In genomic region chr7:30562526-30563116, GRCm38 (mm10) we compare ENCODE assay signal across 8 mouse cellular contexts. TPM values are rescaled to one million over a fixed set of nuclear protein-coding genes. Genes with fewer than 3 reads are reported as not detected.
DNase-seq lines count a peak whose midpoint lies in the region; ATAC-seq and TF ChIP-seq lines count a peak whose summit lies in the region.

No protein-coding gene starts in this region.

- H3K27ac ChIP-seq in testis, adult 2 months (ENCODE audit: control insufficient read depth, insufficient read depth, low read depth, low read length) = peak overlapping the region; percentile 76

- peak; percentile 10; the same call in 1 of the 2 replicates for ATAC-seq in granulocyte monocyte progenitor cell, adult 5-6 weeks (replicated peaks; ENCODE audit: poor library complexity, severe bottlenecking)
- peak; percentile 14 for ATAC-seq in megakaryocyte, adult 5-6 weeks (ENCODE audit: poor library complexity, severe bottlenecking)
- no peak for ATAC-seq in monocyte, adult 5-6 weeks (replicated peaks; ENCODE audit: insufficient number of reproducible peaks, low FRiP score, low TSS enrichment, poor library complexity, severe bottlenecking)

- H3K36me3 ChIP-seq in testis, adult 2 months (ENCODE audit: control insufficient read depth, insufficient read depth, low read length) = no peaks in the 10 kb centered on the region

- no peaks in the 10 kb centered on the region for H3K27me3 ChIP-seq in testis, adult 2 months (ENCODE audit: control insufficient read depth, insufficient read depth, low read length)

- TF ChIP-seq CTCF in testis, adult 2 months (IDR thresholded peaks at IDR 0.05; ENCODE audit: control insufficient read depth, insufficient read depth, insufficient replicate concordance, low read depth, low read length) = no peak

- peaks cover 13% of the 10 kb centered on the region for H3K4me1 ChIP-seq in testis, adult 2 months (ENCODE audit: control insufficient read depth, insufficient read depth, low read length)

- no peak for TF ChIP-seq POLR2A in testis, adult 2 months (IDR thresholded peaks at IDR 0.05; ENCODE audit: control insufficient read depth, low read depth, low read length)

- peak; percentile 37 for DNase-seq in embryo, embryonic 9.5 days (ENCODE audit: extremely low spot score)
- DNase-seq in embryo, embryonic 11 days = no peak
- no peak for DNase-seq in testis, postnatal 10 days (ENCODE audit: low spot score)
- DNase-seq in right cerebral cortex, postnatal 10 days (ENCODE audit: low spot score in 2 of 2) = no peak

- H3K4me3 ChIP-seq in testis, adult 2 months (ENCODE audit: control insufficient read depth, low read depth, low read length) = peak overlapping the region; percentile 92

RNA-seq across cellular contexts. Expression of gene U2af1l4, which starts 0.5 kb away (rescaled TPM):
- 51.9 and 52.2 TPM in 2 replicates for polyA plus RNA-seq in testis, adult 2 months (2012; rRNA removed)
- 26.3 and 38.5 TPM in 2 replicates for total RNA-seq in granulocyte monocyte progenitor cell, adult 5-6 weeks (2014; fragmentation: Nextera tagmentation)
- 58.6 and 87.2 TPM in 2 replicates for total RNA-seq in granulocyte monocyte progenitor cell, adult 5-6 weeks (2017)
- 15.2 and 19.6 TPM in 2 replicates for total RNA-seq in megakaryocyte, adult 5-6 weeks (2015)
- total RNA-seq in megakaryocyte, adult 5-6 weeks (2017) = 63.3 and 69.7 TPM in 2 replicates
- 66.7 to 101 TPM (median 99.2 TPM) in 3 replicates for total RNA-seq in monocyte, adult 5-6 weeks (2017)

RNA-seq across cellular contexts. Expression of gene Gm49396, which starts 0.5 kb away (rescaled TPM):
- polyA plus RNA-seq in testis, adult 2 months (2012; rRNA removed) = 0.58 and 0.80 TPM in 2 replicates
- total RNA-seq in granulocyte monocyte progenitor cell, adult 5-6 weeks (2014; fragmentation: Nextera tagmentation) = 5.2 and 12.5 TPM in 2 replicates
- total RNA-seq in granulocyte monocyte progenitor cell, adult 5-6 weeks (2017) = 5.1 and 6.3 TPM in 2 replicates
- 1.0 and 2.1 TPM in 2 replicates for total RNA-seq in megakaryocyte, adult 5-6 weeks (2015)
- 3.6 and 3.8 TPM in 2 replicates for total RNA-seq in megakaryocyte, adult 5-6 weeks (2017)
- 3.5 to 14.5 TPM (median 11.1 TPM) in 3 replicates for total RNA-seq in monocyte, adult 5-6 weeks (2017)

RNA-seq across cellular contexts. Expression of gene Psenen, which starts 0.8 kb away (rescaled TPM):
- polyA plus RNA-seq in testis, adult 2 months (2012; rRNA removed) = 147 and 167 TPM in 2 replicates
- total RNA-seq in granulocyte monocyte progenitor cell, adult 5-6 weeks (2014; fragmentation: Nextera tagmentation) = 218 and 221 TPM in 2 replicates
- total RNA-seq in granulocyte monocyte progenitor cell, adult 5-6 weeks (2017) = 156 and 184 TPM in 2 replicates
- 216 and 221 TPM in 2 replicates for total RNA-seq in megakaryocyte, adult 5-6 weeks (2015)
- total RNA-seq in megakaryocyte, adult 5-6 weeks (2017) = 154 and 162 TPM in 2 replicates
- 76.7 to 145 TPM (median 135 TPM) in 3 replicates for total RNA-seq in monocyte, adult 5-6 weeks (2017)

RNA-seq across cellular contexts. Expression of gene Igflr1, which starts 2.6 kb away (rescaled TPM):
- polyA plus RNA-seq in testis, adult 2 months (2012; rRNA removed) = 0.80 and 1.0 TPM in 2 replicates
- 4.9 and 10.6 TPM in 2 replicates for total RNA-seq in granulocyte monocyte progenitor cell, adult 5-6 weeks (2014; fragmentation: Nextera tagmentation)
- 0.34 TPM in 1 of 2 replicates, not detected in the other for total RNA-seq in granulocyte monocyte progenitor cell, adult 5-6 weeks (2017)
- 4.6 and 8.0 TPM in 2 replicates for total RNA-seq in megakaryocyte, adult 5-6 weeks (2015)
- total RNA-seq in megakaryocyte, adult 5-6 weeks (2017) = not detected in 2 replicates
- 0.43 TPM in 1 of 3 replicates, not detected in the others for total RNA-seq in monocyte, adult 5-6 weeks (2017)

RNA-seq across cellular contexts. Expression of gene Lin37, which starts 3.0 kb away (rescaled TPM):
- 39.9 and 47.0 TPM in 2 replicates for polyA plus RNA-seq in testis, adult 2 months (2012; rRNA removed)
- total RNA-seq in granulocyte monocyte progenitor cell, adult 5-6 weeks (2014; fragmentation: Nextera tagmentation) = 45.4 and 96.9 TPM in 2 replicates
- 23.5 and 25.3 TPM in 2 replicates for total RNA-seq in granulocyte monocyte progenitor cell, adult 5-6 weeks (2017)
- 54.7 and 64.1 TPM in 2 replicates for total RNA-seq in megakaryocyte, adult 5-6 weeks (2015)
- total RNA-seq in megakaryocyte, adult 5-6 weeks (2017) = 13.0 and 22.4 TPM in 2 replicates
- total RNA-seq in monocyte, adult 5-6 weeks (2017) = 8.1 to 26.1 TPM (median 10.0 TPM) in 3 replicates
